Mouse (Mus musculus) erythroblast, embryonic 14.5 days (primary cell): ENCODE results near the gene Prima1.

Experiments used
- GATA1 ChIP-seq: IDR thresholded peaks from 2 replicates; pipeline ENCODE4 v1.6.1; 2012; ENCODE audit warnings: low read length, inconsistent platforms, mixed read lengths
- TAL1 ChIP-seq: IDR thresholded peaks from 3 replicates; pipeline ENCODE4 v1.6.1; 2012; ENCODE audit warnings: low read length, inconsistent platforms, mixed read lengths

- no peak for TF ChIP-seq GATA1
- no peak for TF ChIP-seq TAL1
Measured at GRCm38 (mm10) chr12:103211078-103211477, 30.9 kb downstream of the Prima1 start.
